Mouse (Mus musculus) CD4-positive, CD25-positive, alpha-beta regulatory T cell (primary cell): Measurements from ENCODE around the gene Gnmt. TPM values are rescaled to one million over a fixed set of nuclear protein-coding genes. Genes with fewer than 3 reads are reported as not detected.

ENCODE experiments used
- polyA plus RNA-seq: library from polyadenylated mRNA; unstranded; fragments of 100-300 nt; shearing (Covaris generic); gene quantifications from one replicate; pipeline ENCODE4 v1.2.1, GENCODE M21; 2017

The Gnmt gene
- polyA plus RNA-seq: 0.66 TPM

DNA sequence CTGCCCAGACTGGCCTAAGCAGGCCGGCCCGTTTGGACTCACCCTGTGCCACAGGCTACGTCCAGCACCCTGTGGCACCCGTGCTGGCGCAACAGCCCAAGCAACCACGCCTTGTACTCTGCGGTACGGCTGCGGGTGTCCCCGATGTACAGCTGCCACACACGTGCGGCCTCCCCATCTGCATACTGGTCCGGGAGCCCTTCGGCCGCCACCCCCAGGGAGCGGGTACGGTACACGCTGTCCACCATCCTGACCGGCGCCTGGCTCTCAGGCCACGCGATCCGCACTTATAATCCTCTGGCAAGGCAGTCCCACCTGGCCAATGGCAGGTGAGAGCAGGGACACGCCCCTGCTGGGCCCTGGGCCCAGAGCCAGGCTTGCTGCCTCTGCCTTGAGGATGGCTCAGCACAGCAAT lies at the start of gene Gnmt:
TSS of gene Gnmt (minus strand) at position 265 of the 415 bp plus-strand sequence.

GRCm38 (mm10) chr17:46772404-46773277 lies 43.7 kb upstream of the Gnmt start, which contains the start of gene 2310039H08Rik:
Gene 2310039H08Rik, plus strand, starts transcription at chr17:46772635.

DNA sequence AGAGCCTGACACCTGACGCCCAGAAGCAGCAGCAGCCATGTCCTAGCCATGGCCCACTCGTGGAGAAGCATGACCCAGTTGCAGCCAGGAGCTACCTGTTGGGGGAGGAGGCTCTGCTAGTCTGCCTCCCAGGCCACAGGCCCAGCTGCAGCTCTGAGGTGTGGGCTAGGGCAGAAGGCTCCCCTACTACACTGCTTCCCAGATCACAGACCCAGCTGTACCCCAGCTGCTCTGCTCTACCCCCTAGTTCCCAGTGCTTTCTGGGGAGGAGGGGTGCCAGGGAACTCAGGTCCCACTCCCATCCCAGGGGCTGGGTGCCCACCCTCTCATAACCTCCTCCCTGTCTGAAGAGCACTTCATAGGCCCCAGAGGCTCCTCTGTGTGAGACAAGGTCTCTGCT lies 34.6 kb upstream of the Gnmt start, which contains the start of gene Ptcra:
TSS of gene Ptcra (minus strand) at position 169 of the 400 bp plus-strand sequence.

DNA sequence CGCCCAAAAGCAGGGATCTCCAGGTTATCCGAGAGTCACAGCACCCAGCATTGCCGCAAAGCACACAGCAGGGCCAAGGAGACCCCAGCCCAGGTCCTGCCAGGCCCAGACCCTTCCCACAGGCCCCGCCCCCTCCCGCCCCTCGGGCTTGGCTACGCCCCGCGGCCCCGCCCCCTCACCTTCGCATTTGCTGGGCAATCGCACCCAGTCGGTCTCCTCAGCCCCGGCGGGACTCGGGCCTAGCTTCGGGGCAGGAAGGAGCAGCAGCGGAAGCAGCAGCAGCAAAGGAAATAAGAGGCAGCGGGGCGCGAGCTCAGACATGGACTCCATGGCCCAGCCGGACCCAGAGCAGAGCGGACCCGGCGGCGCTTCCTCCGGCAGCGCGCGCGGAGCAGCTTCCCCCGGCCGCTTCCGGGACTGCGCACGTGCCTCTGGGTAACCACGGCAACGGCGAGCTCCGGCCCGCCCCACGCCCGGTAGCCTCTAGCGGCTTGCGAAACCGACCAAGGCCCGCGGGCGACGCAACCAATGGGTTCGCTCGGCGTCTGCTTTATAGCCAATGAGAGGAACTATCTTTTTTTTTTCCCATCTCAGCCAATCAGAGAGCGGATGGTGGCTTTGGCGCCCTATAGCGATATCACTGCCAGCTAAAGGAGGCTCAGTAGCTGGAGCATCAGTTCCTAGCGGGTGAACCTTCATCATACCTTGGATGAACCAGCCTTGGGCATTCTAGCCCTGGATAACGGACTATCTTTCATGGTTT lies 23.0 kb upstream of the Gnmt start, which contains the start of gene Cnpy3:
TSS of gene Cnpy3 (minus strand) at position 421 of the 763 bp plus-strand sequence.

DNA sequence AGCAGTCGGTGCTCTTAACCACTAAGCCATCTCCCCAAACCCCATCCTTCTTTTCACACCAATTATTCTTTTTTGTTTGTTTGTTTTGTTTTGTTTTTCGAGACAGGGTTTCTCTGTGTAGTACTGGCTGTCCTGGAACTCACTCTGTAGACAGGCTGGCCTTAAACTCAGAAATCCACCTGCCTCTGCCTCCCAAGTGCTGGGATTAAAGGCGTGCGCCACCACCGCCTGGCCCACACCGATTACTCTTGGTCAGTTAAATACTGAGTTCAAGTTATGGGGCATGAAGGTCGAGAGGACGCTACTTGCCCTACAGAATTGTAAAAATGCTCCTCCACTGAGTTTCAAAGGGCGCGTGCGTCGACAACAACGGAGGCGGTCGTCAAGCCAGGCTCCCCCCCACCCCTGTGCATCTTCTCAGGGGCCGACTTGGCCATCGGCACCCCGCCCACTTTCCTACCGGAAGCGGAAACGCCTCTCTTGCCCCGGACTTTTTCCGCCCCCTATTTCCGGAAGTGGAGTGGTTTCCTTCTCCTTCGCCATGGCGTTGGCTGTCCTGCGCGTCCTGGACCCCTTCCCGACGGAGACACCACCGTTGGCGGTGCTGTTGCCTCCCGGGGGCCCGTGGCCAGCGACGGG lies 17.9 kb downstream of the Gnmt start, which contains the start of gene Pex6:
TSS of gene Pex6 (plus strand) at position 505 of the 639 bp plus-strand sequence.

DNA sequence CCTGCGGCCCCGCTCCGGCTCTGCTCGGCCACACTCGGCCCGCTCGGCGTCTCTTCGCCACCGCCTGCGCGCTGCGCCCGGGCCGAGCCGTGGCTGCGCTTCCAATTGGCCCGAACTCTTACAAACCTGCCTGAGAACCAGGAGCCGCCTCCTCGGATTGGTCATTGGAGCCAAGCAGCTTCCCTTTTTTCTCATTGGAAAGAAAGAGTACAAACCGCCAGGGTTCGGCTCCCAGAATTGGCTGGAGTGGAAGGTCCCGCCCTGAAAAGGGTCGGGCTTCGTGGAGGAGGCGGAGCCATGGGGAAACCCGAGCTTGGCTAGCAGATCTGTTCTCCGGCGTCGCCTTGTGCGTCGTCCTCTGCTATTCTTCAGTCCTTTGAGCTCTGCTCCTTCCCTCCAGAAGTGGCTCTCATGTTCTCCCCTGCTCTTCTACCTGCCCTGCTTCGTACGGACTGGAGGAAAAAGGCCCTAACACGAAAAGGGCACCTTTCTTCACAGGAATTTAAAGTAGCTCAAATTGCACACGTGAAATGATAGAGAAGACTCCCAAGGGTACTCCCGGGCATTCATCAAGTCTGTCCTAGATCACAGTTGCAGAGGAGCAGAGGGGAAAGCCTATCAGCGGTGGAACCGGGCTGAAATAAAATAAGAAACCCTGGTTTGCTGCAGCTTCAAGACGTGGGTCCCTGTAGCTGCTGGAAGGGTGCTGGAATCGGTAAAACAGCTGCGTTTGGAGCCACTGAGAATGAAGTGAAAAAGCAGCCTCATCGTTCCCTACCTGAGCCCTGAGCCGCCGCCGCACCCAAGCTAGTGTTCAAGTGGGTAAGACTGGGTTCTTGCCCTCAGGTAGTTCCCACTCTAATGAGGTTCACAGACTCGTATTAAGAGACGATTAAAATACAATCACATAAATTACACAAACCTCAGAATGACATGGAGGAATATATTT lies 23.8 kb downstream of the Gnmt start, which contains the start of gene Ppp2r5d:
TSS of gene Ppp2r5d (minus strand) at position 225 of the 949 bp plus-strand sequence.

DNA sequence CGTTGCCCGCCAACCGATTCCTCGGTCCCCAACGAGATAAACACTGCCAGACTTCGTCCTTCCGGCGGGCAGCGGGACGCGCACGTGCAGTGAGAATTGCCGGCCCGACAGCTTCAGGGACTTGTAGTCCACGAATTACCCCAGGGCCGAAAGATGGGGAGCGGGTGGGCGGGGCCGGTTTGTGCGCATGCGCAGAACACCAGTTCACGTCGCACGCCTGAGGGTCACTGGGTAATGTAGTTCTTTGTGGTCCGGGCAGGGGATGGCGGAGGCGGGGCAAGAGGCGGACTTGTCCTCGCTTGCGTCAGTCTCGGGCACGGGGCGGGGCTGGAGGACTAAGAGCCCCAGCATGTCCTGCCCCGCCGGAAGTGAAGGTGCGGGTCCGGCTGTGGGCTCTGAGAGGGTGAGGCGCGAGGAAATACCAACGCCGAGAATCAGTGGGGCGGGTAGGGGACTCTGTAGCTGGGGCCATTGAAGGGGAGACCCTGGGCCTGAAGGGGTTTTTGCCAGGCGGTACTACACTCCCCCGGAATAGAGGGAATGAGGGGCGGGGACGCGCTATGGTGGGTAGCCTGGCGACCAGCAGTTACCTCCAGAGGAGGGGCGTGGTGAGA lies 48.1 kb downstream of the Gnmt start, which contains the start of gene Klhdc3:
TSS of gene Klhdc3 (minus strand) at position 155 of the 614 bp plus-strand sequence.

DNA sequence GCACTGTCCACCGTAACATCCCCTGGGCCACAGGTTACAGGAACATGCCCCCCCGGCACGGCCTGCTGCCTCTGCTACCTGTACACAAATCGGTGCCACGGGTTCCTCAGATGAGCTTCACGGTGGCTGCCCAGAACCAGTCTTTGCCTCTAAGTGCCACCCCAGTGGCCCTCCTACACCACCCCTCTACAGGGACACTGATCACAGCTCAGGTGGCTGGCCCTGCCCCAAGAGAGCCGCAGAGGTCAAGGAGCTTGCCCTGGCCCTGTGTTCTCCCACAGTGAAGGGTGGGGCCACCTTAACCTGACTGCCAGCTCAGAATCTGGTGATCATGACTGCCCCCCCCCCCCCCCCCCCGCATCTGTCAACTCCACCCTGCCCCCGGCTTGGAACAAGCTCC lies 50.6 kb downstream of the Gnmt start, which contains the start of gene Mea1:
TSS of gene Mea1 (plus strand) at position 378 of the 400 bp plus-strand sequence.

Other genes with a start within 250 kb of the Gnmt start
- 0.14 TPM for gene Ttbk1, start 241.5 kb downstream of the Gnmt start, polyA plus RNA-seq
- gene Dnph1, start 232.5 kb downstream of the Gnmt start, polyA plus RNA-seq: 5.4 TPM
- 6.2 TPM for gene Cul9, start 182.8 kb downstream of the Gnmt start, polyA plus RNA-seq
- gene Srf, start 173.0 kb downstream of the Gnmt start, polyA plus RNA-seq: 41.4 TPM
- gene Ptk7, start 99.7 kb downstream of the Gnmt start, polyA plus RNA-seq: 0.23 TPM
- gene Klc4, start 83.1 kb downstream of the Gnmt start, polyA plus RNA-seq: 24.7 TPM
- gene Mrpl2, start 82.9 kb downstream of the Gnmt start, polyA plus RNA-seq: 42.7 TPM
- 10.0 TPM for gene Cul7, start 78.8 kb downstream of the Gnmt start, polyA plus RNA-seq
- 65.9 TPM for gene Rrp36, start 54.8 kb downstream of the Gnmt start, polyA plus RNA-seq
- gene Mea1, start 50.4 kb downstream of the Gnmt start, polyA plus RNA-seq: 149 TPM
- gene Klhdc3, start 48.3 kb downstream of the Gnmt start, polyA plus RNA-seq: 60.8 TPM
- gene Ppp2r5d, start 24.1 kb downstream of the Gnmt start, polyA plus RNA-seq: 98.9 TPM
- 53.2 TPM for gene Pex6, start 17.7 kb downstream of the Gnmt start, polyA plus RNA-seq
- 49.8 TPM for gene Cnpy3, start 23.0 kb upstream of the Gnmt start, polyA plus RNA-seq
- not detected for gene Ptcra, start 34.5 kb upstream of the Gnmt start, polyA plus RNA-seq
- gene 2310039H08Rik, start 43.5 kb upstream of the Gnmt start, polyA plus RNA-seq: 31.3 TPM
- 139 TPM for gene Rpl7l1, start 53.5 kb upstream of the Gnmt start, polyA plus RNA-seq
- 39.7 TPM for gene Bicral, start 129.3 kb upstream of the Gnmt start, polyA plus RNA-seq
- gene Tbcc, start 161.5 kb upstream of the Gnmt start, polyA plus RNA-seq: 60.7 TPM
- gene Prph2, start 181.3 kb upstream of the Gnmt start, polyA plus RNA-seq: not detected